Mouse (Mus musculus) hindbrain, embryonic 13.5 days (tissue): ENCODE results near the gene Tagln. TPM values are rescaled to one million over a fixed set of nuclear protein-coding genes. Genes with fewer than 3 reads are reported as not detected.

Experiments
- microRNA-seq: library from miRNA; unstranded; fragments of <30 nt; microRNA quantifications from one replicate; pipeline ENCODE4, GENCODE M21; 2016
- polyA plus RNA-seq: library from polyadenylated mRNA; unstranded; fragments of >200 nt; fragmentation: Nextera tagmentation; extraction: Ambion mirVana; gene quantifications from 2 replicates; pipeline ENCODE4 v1.2.1, GENCODE M21; 2015

Gene Tagln
- polyA plus RNA-seq, 1 experiment from 2014 or later = 8.6 TPM

Small RNA genes within 50 kb of the gene (microRNA-seq; reads per million reads assigned to microRNA genes)
- not detected for gene Mir7087

Other genes starting within 250 kb of the Tagln start
- gene Cep164, start 107.4 kb downstream of the Tagln start, polyA plus RNA-seq = 12.4 and 15.8 TPM in 2 replicates
- 46.4 and 50.3 TPM in 2 replicates for gene Bace1, start 97.5 kb downstream of the Tagln start, polyA plus RNA-seq
- gene Pcsk7, start 29.6 kb downstream of the Tagln start, polyA plus RNA-seq = 24.0 and 28.8 TPM in 2 replicates
- gene Rnf214, start 29.1 kb downstream of the Tagln start, polyA plus RNA-seq = 106 and 110 TPM in 2 replicates
- gene Sidt2, start 19.2 kb upstream of the Tagln start, polyA plus RNA-seq = 36.6 and 37.6 TPM in 2 replicates
- 301 and 314 TPM in 2 replicates for gene Pafah1b2, start 76.6 kb upstream of the Tagln start, polyA plus RNA-seq
- 5.5 and 5.6 TPM in 2 replicates for gene Sik3, start 76.8 kb upstream of the Tagln start, polyA plus RNA-seq